In the genomic region with DNA sequence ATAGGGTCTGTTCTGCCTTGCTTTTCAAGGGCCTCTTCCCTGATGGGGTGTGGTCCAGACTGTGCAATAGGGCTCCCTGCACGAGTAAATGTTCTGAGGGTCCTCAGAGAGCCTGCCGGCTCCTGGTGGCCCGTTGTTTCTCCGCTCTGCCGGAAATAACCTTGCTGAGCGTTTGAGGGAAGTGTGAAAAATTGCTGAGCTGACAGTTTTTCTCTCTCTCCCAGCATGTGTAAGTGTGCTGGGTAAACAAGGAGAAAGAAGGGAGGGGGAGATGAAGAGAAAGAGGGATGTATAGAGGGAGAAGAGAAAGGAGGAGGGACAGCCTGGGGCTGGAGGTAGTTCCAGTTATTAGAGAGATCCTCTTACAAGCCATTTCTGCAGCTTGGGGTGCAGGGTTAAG, we compare ENCODE assay signal across 17 mouse cellular contexts. TPM values are rescaled to one million over a fixed set of nuclear protein-coding genes. Genes with fewer than 3 reads are reported as not detected.
DNase-seq lines count a peak whose midpoint lies in the region; ATAC-seq and TF ChIP-seq lines count a peak whose summit lies in the region.
"Had no signal": no experiment of that assay in that cellular context is flagged by ENCODE, and none has a peak within 500 bp of the region (broad histone marks: within the 10 kb centered on the region; RNA-seq: fewer than 3 reads in every experiment).

No protein-coding gene starts in this region.

- DNase-seq in brain, embryonic 14.5 days (ENCODE audit: low read depth), result peak; percentile 65
- DNase-seq in ovary, adult 18-20 months (ENCODE audit: low spot score), result no peak
- DNase-seq in spleen, adult 18-20 months, result no peak
- DNase-seq in adrenal gland, postnatal 25 days, result no peak
- DNase-seq: cerebellum, postnatal 25 days; lung, postnatal 4 days; retina, postnatal 1 day; thymus, postnatal 14 days had no signal

- H3K4me2 ChIP-seq in forebrain, embryonic 13.5 days, result peak overlapping the region; percentile 90
- H3K4me2 ChIP-seq in hindbrain, embryonic 16.5 days (ENCODE audit: low read length), result peak overlapping the region; percentile 66
- H3K4me2 ChIP-seq in neural tube, embryonic 13.5 days, result peak overlapping the region; percentile 95
- H3K4me2 ChIP-seq: kidney, embryonic 15.5 days; liver, embryonic 15.5 days had no signal

- H3K27me3 ChIP-seq in forebrain, embryonic 13.5 days, result peaks cover 3% of the 10 kb centered on the region; the same call in 1 of the 2 replicates
- H3K27me3 ChIP-seq in hindbrain, embryonic 16.5 days (replicated peaks; ENCODE audit: control insufficient read depth, insufficient read depth, low read length), result no peaks in the 10 kb centered on the region
- no peaks in the 10 kb centered on the region for H3K27me3 ChIP-seq in neural tube, embryonic 13.5 days

- TF ChIP-seq POLR2A in brain, embryonic 14.5 days (IDR thresholded peaks at IDR 0.05; ENCODE audit: borderline replicate concordance, extremely low read depth, insufficient read depth, insufficient read length, poor library complexity, severe bottlenecking), result no peak

- peak overlapping the region; percentile 67 for H3K27ac ChIP-seq in forebrain, embryonic 13.5 days
- H3K27ac ChIP-seq in hindbrain, embryonic 16.5 days (ENCODE audit: low read depth, low read length), result peak overlapping the region; percentile 10
- H3K27ac ChIP-seq in neural tube, embryonic 13.5 days (replicated peaks), result peak overlapping the region; percentile 99
- H3K27ac ChIP-seq: kidney, embryonic 15.5 days; liver, embryonic 15.5 days had no signal

- 37% methylated on average over 6 of the region's 6 CpGs for WGBS in forebrain, embryonic 13.5 days
- WGBS in hindbrain, embryonic 16.5 days, result 15% methylated on average over 6 of the region's 6 CpGs
- WGBS in neural tube, embryonic 13.5 days, result 11% methylated on average over 6 of the region's 6 CpGs

- ATAC-seq in forebrain, embryonic 13.5 days, result no peak
- no peak for ATAC-seq in hindbrain, embryonic 16.5 days
- ATAC-seq in neural tube, embryonic 13.5 days (ENCODE audit: low read depth), result no peak
- ATAC-seq: Patski had no signal

- no peak for TF ChIP-seq CTCF in brain, embryonic 14.5 days (IDR thresholded peaks at IDR 0.05; ENCODE audit: borderline replicate concordance, extremely low read depth, insufficient read depth, insufficient read length)

- H3K4me3 ChIP-seq in forebrain, embryonic 13.5 days, result peak overlapping the region; percentile 89
- H3K4me3 ChIP-seq in hindbrain, embryonic 16.5 days (ENCODE audit: low read length), result peak overlapping the region; percentile 79
- peak overlapping the region; percentile 94 for H3K4me3 ChIP-seq in neural tube, embryonic 13.5 days
- H3K4me3 ChIP-seq: kidney, embryonic 15.5 days; liver, embryonic 15.5 days had no signal

- H3K9ac ChIP-seq in forebrain, embryonic 13.5 days, result peak overlapping the region; percentile 99
- H3K9ac ChIP-seq in hindbrain, embryonic 16.5 days (ENCODE audit: low read depth, low read length), result peak overlapping the region; percentile 46
- H3K9ac ChIP-seq in neural tube, embryonic 13.5 days, result peak overlapping the region; percentile 99
- H3K9ac ChIP-seq: kidney, embryonic 15.5 days; liver, embryonic 15.5 days had no signal

- no peaks in the 10 kb centered on the region for H3K9me3 ChIP-seq in forebrain, embryonic 13.5 days (replicated peaks)
- no peaks in the 10 kb centered on the region for H3K9me3 ChIP-seq in hindbrain, embryonic 16.5 days (ENCODE audit: control insufficient read depth, low read length)
- no peaks in the 10 kb centered on the region for H3K9me3 ChIP-seq in neural tube, embryonic 13.5 days
- H3K9me3 ChIP-seq: kidney, embryonic 15.5 days; liver, embryonic 15.5 days had no signal

- H3K4me1 ChIP-seq in forebrain, embryonic 13.5 days, result peaks cover 88% of the 10 kb centered on the region
- peaks cover 48% of the 10 kb centered on the region for H3K4me1 ChIP-seq in hindbrain, embryonic 16.5 days (ENCODE audit: control insufficient read depth, insufficient read depth, low read depth, low read length)
- H3K4me1 ChIP-seq in neural tube, embryonic 13.5 days (replicated peaks), result peaks cover 81% of the 10 kb centered on the region

- H3K36me3 ChIP-seq in forebrain, embryonic 13.5 days (ENCODE audit: poor library complexity, severe bottlenecking), result peaks cover 20% of the 10 kb centered on the region
- H3K36me3 ChIP-seq in hindbrain, embryonic 16.5 days (ENCODE audit: control insufficient read depth, insufficient read depth, low read length), result no peaks in the 10 kb centered on the region
- peaks cover 34% of the 10 kb centered on the region for H3K36me3 ChIP-seq in neural tube, embryonic 13.5 days
- H3K36me3 ChIP-seq: kidney, embryonic 15.5 days; liver, embryonic 15.5 days had no signal

RNA-seq across cellular contexts. Expression of gene Scrt2, which starts 3.0 kb away (rescaled TPM):
- polyA plus RNA-seq in brain, embryonic 14.5 days (2012; rRNA removed), result 66.5 and 88.8 TPM in 2 replicates
- polyA plus RNA-seq in forebrain, embryonic 13.5 days (2015; fragmentation: Nextera tagmentation; extraction: Ambion mirVana), result 17.5 and 19.9 TPM in 2 replicates
- polyA plus RNA-seq in hindbrain, embryonic 16.5 days (2015; fragmentation: Nextera tagmentation; extraction: Ambion mirVana), result 7.6 and 8.0 TPM in 2 replicates
- 30.0 and 30.2 TPM in 2 replicates for polyA plus RNA-seq in neural tube, embryonic 13.5 days (2015; fragmentation: Nextera tagmentation; extraction: Ambion mirVana)
- total RNA-seq in adrenal gland, postnatal 25 days (2021), result 0.36 TPM in 1 of 2 replicates, not detected in the other
- total RNA-seq: gastrocnemius, adult 8-10 months; heart, adult 8-10 months; hematopoietic stem cell, adult 5-6 weeks had no signal
- polyA plus RNA-seq: liver, embryonic 15.5 days; Patski had no signal

RNA-seq across cellular contexts. Expression of gene Srxn1, which starts 21.0 kb away (rescaled TPM):
- 17.9 and 18.5 TPM in 2 replicates for polyA plus RNA-seq in brain, embryonic 14.5 days (2012; rRNA removed)
- polyA plus RNA-seq in forebrain, embryonic 13.5 days (2015; fragmentation: Nextera tagmentation; extraction: Ambion mirVana), result 10.3 and 10.7 TPM in 2 replicates
- 28.6 and 32.1 TPM in 2 replicates for polyA plus RNA-seq in hindbrain, embryonic 16.5 days (2015; fragmentation: Nextera tagmentation; extraction: Ambion mirVana)
- polyA plus RNA-seq in neural tube, embryonic 13.5 days (2015; fragmentation: Nextera tagmentation; extraction: Ambion mirVana), result 19.0 TPM in 2 replicates
- 131 and 337 TPM in 2 replicates for total RNA-seq in adrenal gland, postnatal 25 days (2021)

RNA-seq across cellular contexts. Expression of gene Tcf15, which starts 59.1 kb away (rescaled TPM):
- polyA plus RNA-seq in brain, embryonic 14.5 days (2012; rRNA removed), result 2.0 and 2.4 TPM in 2 replicates
- 1.4 and 1.8 TPM in 2 replicates for polyA plus RNA-seq in forebrain, embryonic 13.5 days (2015; fragmentation: Nextera tagmentation; extraction: Ambion mirVana)
- 1.3 TPM in 2 replicates for polyA plus RNA-seq in hindbrain, embryonic 16.5 days (2015; fragmentation: Nextera tagmentation; extraction: Ambion mirVana)
- 6.9 and 7.4 TPM in 2 replicates for polyA plus RNA-seq in neural tube, embryonic 13.5 days (2015; fragmentation: Nextera tagmentation; extraction: Ambion mirVana)
- total RNA-seq in adrenal gland, postnatal 25 days (2021), result 3.6 and 5.0 TPM in 2 replicates
- polyA plus RNA-seq: Patski had no signal

Comparison
In these comparisons a context has a peak if more than half of its experiments do, and no peak if none do; other contexts are left out.
1. H3K27ac ChIP-seq: peak in every context shown above with its lines; median percentile 99 in neural tube, embryonic 13.5 days; 67 in forebrain, embryonic 13.5 days; 10 in hindbrain, embryonic 16.5 days.
2. H3K9ac ChIP-seq: peak in every context shown above with its lines; median percentile 99 in forebrain, embryonic 13.5 days; 99 in neural tube, embryonic 13.5 days; 46 in hindbrain, embryonic 16.5 days.